Mouse (Mus musculus) hindbrain, embryonic 11.5 days (tissue): ENCODE data around the gene Slc8a1. TPM values are rescaled to one million over a fixed set of nuclear protein-coding genes. Genes with fewer than 3 reads are reported as not detected.
A peak's percentile ranks its signal among the peaks of the same experiment; 100 is the strongest.

ENCODE experiments used
- ATAC-seq: fragments of 200-750 bp; cut with Nextera tagmentation; 2 replicates; pipeline ENCODE4 v1.8.0; 2017; ENCODE audit warnings: mild to moderate bottlenecking, moderate TSS enrichment, moderate library complexity; ENCODE audit not compliant: low FRiP score
- DNase-seq: peaks from one replicate; pipeline ENCODE4 v3.0.0-alpha.2; 2015; ENCODE audit warnings: low spot score
- H3K27ac ChIP-seq: fragments of 300-500 bp; sonication (generic); 2 replicates; pipeline ENCODE4 v1.5.1; 2014; ENCODE audit warnings: mild to moderate bottlenecking, low read depth, low read length
- H3K27me3 ChIP-seq: fragments of 300-500 bp; sonication (generic); 2 replicates; pipeline ENCODE4 v1.6.1; 2014; ENCODE audit warnings: mild to moderate bottlenecking, low read length, moderate library complexity, mixed read lengths; ENCODE audit not compliant: control insufficient read depth, insufficient read depth
- H3K36me3 ChIP-seq: fragments of 300-500 bp; sonication (generic); 2 replicates; pipeline ENCODE4 v1.6.1; 2014; ENCODE audit warnings: mild to moderate bottlenecking, low read length, moderate library complexity, mixed read lengths; ENCODE audit not compliant: control insufficient read depth, insufficient read depth
- H3K4me1 ChIP-seq: fragments of 300-500 bp; sonication (generic); replicated peaks from 2 replicates; pipeline ENCODE4 v1.6.1; 2014; ENCODE audit warnings: low read length, mixed read lengths; ENCODE audit not compliant: control insufficient read depth, insufficient read depth
- H3K4me2 ChIP-seq: fragments of 300-500 bp; sonication (generic); replicated peaks from 2 replicates; pipeline ENCODE4 v1.6.1; 2014; ENCODE audit warnings: mild to moderate bottlenecking, low read depth, low read length
- H3K4me3 ChIP-seq: fragments of 300-500 bp; sonication (generic); 2 replicates; pipeline ENCODE4 v1.5.1; 2014; ENCODE audit warnings: low read depth, low read length
- H3K9ac ChIP-seq: fragments of 300-500 bp; sonication (generic); 2 replicates; pipeline ENCODE4 v1.6.1; 2014; ENCODE audit warnings: low read depth, low read length
- H3K9me3 ChIP-seq: fragments of 300-500 bp; sonication (generic); 2 replicates; pipeline ENCODE4 v1.6.1; 2016; ENCODE audit warnings: low read length; ENCODE audit not compliant: control insufficient read depth
- WGBS: fragments of 180-500 bp; shearing (Covaris S2); extraction: QIAGEN DNeasy Blood & Tissue Kit; methylation state at CpG from one replicate; pipeline ENCODE4 v1.1.7; 2014; 5-methylcytosine and 5-hydroxymethylcytosine counted together
- polyA plus RNA-seq: library from polyadenylated mRNA; unstranded; fragments of >200 nt; fragmentation: Nextera tagmentation; extraction: Ambion mirVana; gene quantifications from 2 replicates; pipeline ENCODE4 v1.2.1, GENCODE M21; 2014

The Slc8a1 gene
- polyA plus RNA-seq, 1 experiment from 2014 or later, result 13.1 TPM

DNA sequence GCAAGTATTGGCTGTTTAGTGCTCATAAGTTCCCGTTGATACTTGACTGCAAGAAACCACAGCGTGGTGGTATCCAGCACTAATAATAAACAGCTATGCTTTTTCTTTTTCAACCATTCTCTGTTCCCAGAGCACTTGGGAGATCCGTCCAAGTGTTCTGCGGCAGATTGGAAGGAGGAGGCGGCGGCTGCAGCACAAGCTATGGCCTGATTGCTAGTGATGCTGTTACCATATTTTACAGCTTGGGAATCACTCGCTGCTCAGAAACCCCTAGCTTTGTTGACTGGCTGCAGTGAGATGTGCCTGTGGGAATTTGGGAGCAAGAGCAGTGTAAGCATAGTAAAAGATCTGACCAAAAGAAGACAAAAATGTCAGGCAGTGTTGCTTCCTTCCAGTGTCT, 310.9 kb downstream of the Slc8a1 start:
- H3K9ac ChIP-seq, result no peak overlapping the region

DNA sequence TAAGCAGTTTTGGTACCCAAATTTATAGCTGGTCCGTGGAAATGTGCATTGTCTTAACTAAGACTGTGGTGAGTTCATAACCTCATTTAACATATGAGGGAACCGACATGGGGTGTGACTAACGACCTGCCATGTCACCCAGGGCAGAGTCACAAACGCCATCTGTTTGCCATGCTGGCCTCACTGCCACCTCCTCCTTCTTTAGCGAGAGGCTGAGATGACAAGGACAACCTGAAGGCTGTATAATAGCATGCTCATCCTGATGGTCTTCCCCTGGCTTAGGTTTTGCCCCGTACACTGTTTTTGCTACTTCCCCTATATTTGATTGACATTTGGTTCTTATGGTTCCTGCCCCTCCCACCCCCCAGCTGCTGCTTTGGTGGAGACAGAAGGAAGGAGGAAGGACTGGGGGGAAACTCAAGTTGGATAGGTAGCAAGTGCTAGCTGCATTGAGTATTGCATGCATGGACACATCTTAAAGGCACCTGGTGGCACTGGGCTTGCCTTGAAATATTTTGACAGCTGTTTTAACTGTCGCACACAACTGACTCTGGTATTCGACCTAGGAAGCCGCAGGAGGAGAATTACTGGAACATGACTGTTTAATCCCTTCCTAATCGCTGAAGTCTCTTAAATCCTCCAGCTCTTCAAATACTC, 313.8 kb downstream of the Slc8a1 start:
- Histone ChIP-seq H3K36me3 (no peaks in the 10 kb centered on the region), H3K27ac (no peak overlapping the region), H3K9me3 (no peaks in the 10 kb centered on the region), H3K4me3 (no peak overlapping the region), H3K4me2 (no peak overlapping the region), H3K27me3 (no peaks in the 10 kb centered on the region), H3K4me1 (no peaks in the 10 kb centered on the region; the same call in 1 of the 2 replicates), H3K9ac (no peak overlapping the region)
- ATAC-seq, result peak; percentile 29; the same call in 1 of the 2 replicates
- DNase-seq, result no peak
- 47% methylated on average over 10 of the region's 10 CpGs for WGBS

More for the DNA sequence above, 310.9 kb downstream of the Slc8a1 start:
- H3K4me3 ChIP-seq, result no peak overlapping the region
- no peak for DNase-seq
- 91% methylated on average over 7 of the region's 7 CpGs for WGBS
- H3K27me3 ChIP-seq, result no peaks in the 10 kb centered on the region
- H3K4me1 ChIP-seq, result no peaks in the 10 kb centered on the region
- no peaks in the 10 kb centered on the region for H3K9me3 ChIP-seq
- H3K36me3 ChIP-seq, result no peaks in the 10 kb centered on the region
- no peak overlapping the region for H3K4me2 ChIP-seq
- H3K27ac ChIP-seq, result no peak overlapping the region
- ATAC-seq, result no peak

DNA sequence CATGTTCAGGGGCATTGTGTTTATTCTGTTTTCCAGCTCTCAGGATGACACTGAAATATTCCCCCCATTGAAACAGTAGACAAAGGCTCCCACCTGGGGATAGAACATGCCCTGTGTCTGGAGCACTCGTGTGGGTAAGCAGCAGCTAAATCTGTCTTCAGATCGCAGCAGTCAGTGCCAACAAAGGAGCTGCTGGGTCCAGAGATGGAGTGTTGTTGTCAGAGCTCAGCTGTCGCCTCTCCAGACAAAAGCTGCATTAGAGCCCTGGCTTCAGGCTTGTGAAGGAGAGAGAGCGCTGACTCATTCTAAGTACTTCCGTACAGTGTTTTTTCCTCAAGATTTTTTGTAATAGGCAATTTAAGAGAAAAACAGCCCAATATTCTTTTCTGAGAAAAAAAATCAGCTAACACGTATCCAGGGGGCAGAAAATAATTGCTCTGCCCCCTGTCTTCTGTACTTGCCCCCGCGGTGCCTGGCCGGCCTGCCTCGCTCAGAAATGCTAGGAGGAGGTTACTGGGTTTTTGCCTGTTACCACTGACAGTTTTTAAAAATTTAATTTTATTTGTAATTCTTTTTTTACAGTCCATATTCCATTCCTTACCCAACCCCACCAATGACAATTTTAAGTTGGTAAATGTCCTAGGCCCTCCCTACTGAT, 318.2 kb downstream of the Slc8a1 start:
- Histone ChIP-seq H3K9me3 (no peaks in the 10 kb centered on the region), H3K27me3 (no peaks in the 10 kb centered on the region), H3K4me2 (no peak overlapping the region), H3K9ac (no peak overlapping the region), H3K4me1 (no peaks in the 10 kb centered on the region; the same call in 1 of the 2 replicates), H3K27ac (peak overlapping the region; percentile 48), H3K36me3 (no peaks in the 10 kb centered on the region), H3K4me3 (no peak overlapping the region)
- peak; percentile 49 for DNase-seq
- 57% methylated on average over 10 of the region's 10 CpGs for WGBS
- peak; percentile 88 for ATAC-seq

DNA sequence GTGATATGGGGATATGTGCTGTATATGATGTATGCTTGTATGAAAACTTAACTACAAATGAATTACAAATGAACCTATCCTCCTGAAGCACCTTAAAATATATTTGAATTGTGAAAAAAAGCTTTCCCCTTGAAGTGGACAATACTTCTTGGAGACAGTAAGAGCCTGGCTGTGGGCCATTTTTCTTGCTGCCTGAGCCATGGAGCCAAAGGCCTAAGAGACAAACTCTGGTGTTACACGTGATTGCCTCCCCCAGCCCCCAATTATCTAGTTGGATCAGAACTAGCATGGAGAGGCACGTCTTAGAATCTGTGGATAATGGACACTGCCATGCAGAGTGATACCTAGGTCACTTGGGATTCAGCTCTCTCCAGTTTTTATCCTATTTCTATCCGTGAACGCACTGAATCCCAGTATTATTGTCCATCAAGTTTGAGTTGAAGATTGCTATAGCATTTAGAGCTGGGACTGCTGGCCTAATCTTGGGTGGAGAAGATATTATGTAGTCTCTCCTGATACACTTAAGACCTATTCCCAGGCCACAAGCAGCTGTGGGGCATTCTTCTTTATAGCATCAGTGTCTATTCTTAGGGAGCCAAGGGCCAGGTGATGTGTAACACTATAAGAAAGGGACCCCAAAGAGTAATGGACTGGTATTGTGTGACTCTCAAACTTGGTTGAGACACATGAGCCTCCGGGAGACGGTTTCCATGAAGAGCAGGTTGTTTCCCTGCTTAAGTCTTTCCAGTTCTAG, 321.6 kb downstream of the Slc8a1 start:
- no peaks in the 10 kb centered on the region; the same call in 1 of the 2 replicates for H3K4me1 ChIP-seq
- no peaks in the 10 kb centered on the region for H3K9me3 ChIP-seq
- no peak overlapping the region for H3K4me3 ChIP-seq
- H3K36me3 ChIP-seq, result no peaks in the 10 kb centered on the region
- no peaks in the 10 kb centered on the region for H3K27me3 ChIP-seq
- no peak overlapping the region for H3K9ac ChIP-seq
- H3K27ac ChIP-seq, result no peak overlapping the region
- H3K4me2 ChIP-seq, result no peak overlapping the region
- DNase-seq (no peak), ATAC-seq (no peak)
- WGBS, result 89% methylated on average over 6 of the region's 6 CpGs

DNA sequence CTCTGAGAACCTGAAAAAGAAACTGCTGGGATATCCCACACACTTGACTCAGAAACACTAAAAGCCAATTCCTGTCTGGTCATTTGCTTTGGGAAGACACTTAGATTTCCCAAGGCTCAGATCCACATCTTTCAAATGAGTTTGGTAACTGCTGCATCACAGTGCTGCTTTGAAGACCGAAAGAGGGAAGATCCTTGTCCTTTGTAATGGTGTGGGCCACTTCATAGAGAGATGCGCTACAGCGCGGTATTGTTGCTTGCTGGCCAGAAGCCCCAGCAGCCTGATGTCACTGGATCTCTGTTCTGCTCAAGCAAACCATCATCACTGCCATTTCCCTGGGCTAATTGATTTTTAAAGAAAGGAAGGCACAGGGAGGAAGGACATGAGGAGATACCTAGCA, 325.4 kb downstream of the Slc8a1 start:
- Histone ChIP-seq H3K4me1 (no peaks in the 10 kb centered on the region), H3K4me3 (no peak overlapping the region), H3K27ac (no peak overlapping the region), H3K9ac (no peak overlapping the region), H3K27me3 (no peaks in the 10 kb centered on the region), H3K9me3 (no peaks in the 10 kb centered on the region), H3K36me3 (no peaks in the 10 kb centered on the region), H3K4me2 (no peak overlapping the region)
- WGBS, result 93% methylated on average over 4 of the region's 4 CpGs
- no peak for DNase-seq
- no peak for ATAC-seq

DNA sequence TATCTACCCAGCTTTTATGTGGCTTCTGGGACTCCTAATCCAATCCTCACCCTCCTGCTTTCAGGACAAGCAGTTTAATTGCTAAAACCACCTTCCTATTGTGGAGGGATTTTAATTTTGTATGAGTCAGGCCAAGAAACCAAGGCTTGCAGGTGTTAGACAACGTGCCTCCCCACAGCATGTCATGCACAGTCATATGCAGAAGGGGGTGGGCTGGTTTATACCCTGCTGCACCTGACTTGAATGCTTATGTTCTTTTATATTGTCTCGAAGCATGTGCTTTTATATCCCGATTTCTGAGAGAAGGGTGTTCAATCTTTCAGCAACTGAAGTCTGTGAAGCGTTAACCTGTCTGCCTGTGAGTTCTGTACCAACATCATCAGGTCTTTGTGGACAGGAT, 334.0 kb downstream of the Slc8a1 start:
- no peaks in the 10 kb centered on the region for H3K9me3 ChIP-seq
- 73% methylated on average over 4 of the region's 4 CpGs for WGBS

DNA sequence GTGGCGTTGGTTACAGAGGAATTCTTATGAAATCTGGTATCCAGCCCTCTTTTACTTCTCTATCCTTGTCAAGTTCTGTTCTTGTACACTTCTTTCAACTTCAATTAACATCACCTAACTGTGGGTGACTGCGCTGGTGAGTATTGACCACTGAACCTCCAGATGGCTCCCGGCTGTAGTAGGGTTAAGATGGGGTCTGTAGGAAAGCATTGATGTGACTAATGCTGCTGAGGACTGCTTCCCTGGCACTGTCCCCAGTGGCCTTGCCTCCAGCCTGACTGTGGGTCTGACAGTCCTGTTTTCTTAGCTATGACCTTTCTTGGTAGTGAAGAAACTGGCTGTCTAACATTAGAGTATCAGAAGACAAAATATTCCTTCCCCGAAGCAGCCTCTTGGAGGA, 335.1 kb downstream of the Slc8a1 start:
- no peak overlapping the region for H3K4me2 ChIP-seq
- no peaks in the 10 kb centered on the region for H3K36me3 ChIP-seq
- H3K4me3 ChIP-seq, result no peak overlapping the region
- H3K9ac ChIP-seq, result no peak overlapping the region
- no peak overlapping the region for H3K27ac ChIP-seq
- WGBS, result 78% methylated on average over 4 of the region's 4 CpGs
- no peaks in the 10 kb centered on the region for H3K4me1 ChIP-seq
- no peaks in the 10 kb centered on the region for H3K9me3 ChIP-seq
- no peaks in the 10 kb centered on the region for H3K27me3 ChIP-seq
- no peak for DNase-seq
- no peak for ATAC-seq

More for the DNA sequence above, 334.0 kb downstream of the Slc8a1 start:
- Histone ChIP-seq H3K27ac (no peak overlapping the region), H3K4me2 (no peak overlapping the region), H3K9ac (no peak overlapping the region), H3K4me1 (no peaks in the 10 kb centered on the region), H3K36me3 (no peaks in the 10 kb centered on the region), H3K4me3 (no peak overlapping the region), H3K27me3 (no peaks in the 10 kb centered on the region)
- ATAC-seq (no peak), DNase-seq (no peak)

DNA sequence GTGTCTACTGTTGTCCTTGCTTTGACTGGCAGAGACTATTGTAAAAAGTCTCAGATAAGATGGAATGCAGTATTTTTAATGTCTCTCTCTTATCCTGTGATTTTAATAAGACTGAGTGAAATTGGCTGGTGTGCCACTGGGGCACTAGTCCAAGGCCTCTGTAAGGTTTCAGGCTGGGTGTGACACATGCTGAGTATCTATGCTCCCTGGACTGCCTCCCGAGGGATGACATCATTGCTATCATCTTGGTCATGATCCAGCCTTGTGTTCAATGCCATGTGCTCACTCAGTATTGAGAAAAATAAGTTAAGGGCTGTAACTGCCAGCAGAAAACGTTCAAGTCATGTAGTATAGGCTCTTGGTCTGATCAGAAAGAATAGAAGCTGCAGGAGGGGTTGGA, 335.5 kb downstream of the Slc8a1 start:
- H3K4me2 ChIP-seq, result no peak overlapping the region
- H3K4me1 ChIP-seq, result no peaks in the 10 kb centered on the region
- H3K27ac ChIP-seq, result no peak overlapping the region
- no peaks in the 10 kb centered on the region for H3K9me3 ChIP-seq
- no peaks in the 10 kb centered on the region for H3K36me3 ChIP-seq
- no peak overlapping the region for H3K4me3 ChIP-seq
- ATAC-seq (no peak), DNase-seq (no peak)
- WGBS, result 88% methylated on average over 2 of the region's 2 CpGs
- H3K9ac ChIP-seq, result no peak overlapping the region
- H3K27me3 ChIP-seq, result no peaks in the 10 kb centered on the region
